Mouse (Mus musculus) spleen, adult 2 months (tissue): Measurements from ENCODE around the gene Pak6.

Source experiments
- CTCF ChIP-seq: fragments of 200-500 bp; IDR thresholded peaks from 2 replicates; pipeline ENCODE4 v1.5.1; 2011; ENCODE audit warnings: mild to moderate bottlenecking, inconsistent platforms; ENCODE audit not compliant: insufficient read depth, insufficient read length, insufficient replicate concordance; ENCODE audit errors: extremely low read depth
- POLR2A ChIP-seq: fragments of 200-500 bp; IDR thresholded peaks from 2 replicates; pipeline ENCODE4 v1.6.1; 2011; ENCODE audit warnings: low read depth, low read length, inconsistent platforms

- TF ChIP-seq CTCF = no peak
- TF ChIP-seq POLR2A = no peak
Observed at GRCm38 (mm10) chr2:118741183-118741582, 78.1 kb downstream of the Pak6 start.
